Mouse (Mus musculus): ENCODE measurements around the gene Copg1.

DNA sequence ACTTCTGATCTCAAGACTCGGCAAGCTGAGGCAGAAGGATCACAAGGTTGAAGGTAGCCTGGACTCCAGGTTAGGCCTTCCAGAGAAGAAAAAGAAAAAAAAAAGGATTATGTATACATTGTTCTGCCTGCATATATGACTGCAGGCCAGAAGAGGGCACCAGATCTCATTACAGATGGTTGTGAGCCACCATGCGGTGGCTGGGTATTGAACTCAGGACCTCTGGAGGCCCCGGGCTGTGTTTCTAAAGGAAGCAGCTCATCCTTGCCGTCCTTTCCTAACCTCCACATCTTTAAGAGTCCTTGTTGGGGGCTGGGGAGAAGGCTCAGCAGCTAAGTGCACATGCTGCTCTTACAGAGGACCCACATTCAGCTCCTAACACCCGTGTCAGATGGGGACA, 19.0 kb downstream of the Copg1 start:
- TF ChIP-seq MAZ (IDR thresholded peaks at IDR 0.05; ENCODE audit: low read depth, low read length) (no peak), POLR2AphosphoS2 (IDR thresholded peaks at IDR 0.05; ENCODE audit: low read depth, low read length) (no peak), CTCF (conservative IDR thresholded peaks at IDR 0.05 in 1 of 2, IDR thresholded peaks at IDR 0.05 in 1 of 2; ENCODE audit: low read depth in 2 of 2, low read length in 2 of 2) (peak; percentile 17 to 65; a peak in 2 of 4 replicates), EP300 (IDR thresholded peaks at IDR 0.05; ENCODE audit: low read length) (no peak), POLR2A (IDR thresholded peaks at IDR 0.05; ENCODE audit: low read depth, low read length) (no peak), GABPA (IDR thresholded peaks at IDR 0.05; ENCODE audit: insufficient replicate concordance, low read depth, low read length) (no peak)
